14 mouse cellular contexts compared by ENCODE assay signal in the genomic region with DNA sequence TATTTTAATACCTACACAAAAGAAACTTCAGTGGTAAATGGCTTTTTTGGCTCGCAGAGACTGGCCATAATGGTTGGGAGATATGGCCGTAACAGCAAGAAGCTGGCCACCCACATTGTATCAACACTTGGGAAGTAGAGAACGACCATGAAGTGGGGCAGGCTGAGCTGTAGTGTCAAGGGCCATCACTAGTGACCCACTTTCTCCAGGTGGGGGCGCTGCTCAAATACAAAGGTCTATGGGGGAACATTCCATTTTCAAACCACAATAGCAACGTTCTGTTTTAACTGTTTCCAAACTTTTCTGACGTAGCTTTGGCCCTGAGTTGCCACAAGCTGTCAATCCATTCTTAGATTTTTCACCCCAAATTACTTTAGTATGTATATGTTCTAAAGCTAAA. TPM values are rescaled to one million over a fixed set of nuclear protein-coding genes. Genes with fewer than 3 reads are reported as not detected.
DNase-seq lines count a peak whose midpoint lies in the region; TF ChIP-seq lines count a peak whose summit lies in the region.
"Had no signal": no experiment of that assay in that cellular context is flagged by ENCODE, and none has a peak within 500 bp of the region (broad histone marks: within the 10 kb centered on the region; RNA-seq: fewer than 3 reads in every experiment).

No protein-coding gene starts in this region.

- no peak for TF ChIP-seq CTCF in lung, adult 2 months (IDR thresholded peaks at IDR 0.05; ENCODE audit: insufficient read depth, low read length)
- TF ChIP-seq CTCF in MEL (IDR thresholded peaks at IDR 0.05 in 2 of 3, conservative IDR thresholded peaks at IDR 0.05 in 1 of 3; ENCODE audit: control insufficient read depth in 1 of 3, insufficient read depth in 1 of 3, low read depth in 2 of 3, low read length in 3 of 3, poor library complexity in 1 of 3, severe bottlenecking in 1 of 3): peak; percentile 38 to 48 (median 48); a peak in 5 of 6 replicates

- no peaks in the 10 kb centered on the region for H3K36me3 ChIP-seq in MEL (ENCODE audit: control insufficient read depth in 1 of 2, insufficient read depth in 2 of 2, low read length in 2 of 2)
- H3K36me3 ChIP-seq: hindbrain, embryonic 13.5 days; limb, embryonic 13.5 days had no signal

- no peak overlapping the region for H3K4me3 ChIP-seq in lung, adult 2 months (replicated peaks; ENCODE audit: extremely low read depth, low read depth, low read length)
- no peak overlapping the region for H3K4me3 ChIP-seq in MEL (ENCODE audit: control insufficient read depth in 1 of 2, insufficient read depth in 1 of 2, low read depth in 2 of 2, low read length in 2 of 2)
- H3K4me3 ChIP-seq: hindbrain, embryonic 13.5 days; limb, embryonic 13.5 days had no signal

- H3K9me3 ChIP-seq in MEL (replicated peaks; ENCODE audit: insufficient read depth, low read length): no peaks in the 10 kb centered on the region
- H3K9me3 ChIP-seq: hindbrain, embryonic 13.5 days; limb, embryonic 13.5 days had no signal

- no peaks in the 10 kb centered on the region; a peak in 2 of 4 replicates for H3K27me3 ChIP-seq in MEL (ENCODE audit: control insufficient read depth in 1 of 2, insufficient read depth in 2 of 2, low read length in 2 of 2)
- H3K27me3 ChIP-seq: hindbrain, embryonic 13.5 days; limb, embryonic 13.5 days had no signal

- DNase-seq in lung, postnatal 10 days: peak; percentile 11
- DNase-seq in lung, adult 2 months: no peak
- DNase-seq in MEL (ENCODE audit: low read depth, low spot score): peak; percentile 34
- peak; percentile 38 for DNase-seq in induced T-regulatory cell, adult 2 months (ENCODE audit: low read depth)
- DNase-seq in thymus, postnatal 25 days: peak; percentile 10
- DNase-seq in frontal cortex, postnatal 36 days (ENCODE audit: low spot score in 2 of 2): no peak
- DNase-seq in spleen, postnatal 36 days (ENCODE audit: low spot score in 2 of 2): no peak
- DNase-seq: adrenal gland, adult 8-10 months; cerebellum, adult 11 months; gastrocnemius, postnatal 14 days; lung, postnatal 14 days; right cerebral cortex, adult 18-20 months had no signal

- no peak for TF ChIP-seq POLR2A in lung, adult 2 months (IDR thresholded peaks at IDR 0.05; ENCODE audit: borderline replicate concordance, extremely low read depth, low read depth, low read length)
- no peak for TF ChIP-seq POLR2A in MEL (IDR thresholded peaks at IDR 0.05; ENCODE audit: control insufficient read depth in 1 of 2, insufficient read depth in 1 of 2, low read depth in 1 of 2, low read length in 2 of 2, poor library complexity in 1 of 2)

- no peak; the same call in 1 of the 2 replicates for TF ChIP-seq RAD21 in MEL (IDR thresholded peaks at IDR 0.05; ENCODE audit: low read depth, low read length)

- no peak overlapping the region for H3K9ac ChIP-seq in MEL (ENCODE audit: control insufficient read depth, low read depth, low read length, poor library complexity, severe bottlenecking)
- H3K9ac ChIP-seq: hindbrain, embryonic 13.5 days; limb, embryonic 13.5 days had no signal

- 60% methylated on average over 6 of the region's 6 CpGs for WGBS in lung, adult 2 months

- no peaks in the 10 kb centered on the region for H3K79me2 ChIP-seq in MEL (ENCODE audit: control insufficient read depth, insufficient read depth, low read length, poor library complexity)

- H3K4me1 ChIP-seq in lung, adult 2 months (ENCODE audit: control insufficient read depth, insufficient read depth, low read length): no peaks in the 10 kb centered on the region
- H3K4me1 ChIP-seq in MEL (ENCODE audit: control insufficient read depth in 1 of 2, insufficient read depth in 2 of 2, low read length in 2 of 2): no peaks in the 10 kb centered on the region
- H3K4me1 ChIP-seq: hindbrain, embryonic 13.5 days; limb, embryonic 13.5 days had no signal

- TF ChIP-seq EP300 in MEL (IDR thresholded peaks at IDR 0.05; ENCODE audit: low read depth in 1 of 2, low read length in 2 of 2): no peak

- H3K27ac ChIP-seq in MEL (ENCODE audit: control insufficient read depth, low read depth, low read length): no peak overlapping the region
- H3K27ac ChIP-seq: hindbrain, embryonic 13.5 days; limb, embryonic 13.5 days had no signal

TF ChIP-seq in MEL, 35 proteins besides CTCF, POLR2A, EP300 and RAD21:
- TF ChIP-seq SMC3 (IDR thresholded peaks at IDR 0.05; ENCODE audit: low read depth, low read length): peak; percentile 29; the same call in 1 of the 2 replicates
- TF ChIP-seq MAX (IDR thresholded peaks at IDR 0.05; ENCODE audit: low read length): no peak
- no peak for TF ChIP-seq E2F4 (IDR thresholded peaks at IDR 0.05; ENCODE audit: borderline replicate concordance, low read depth, low read length)

RNA-seq across cellular contexts. Expression of a gene that starts 5.4 kb away (rescaled TPM):
- polyA plus RNA-seq in lung, adult 2 months (2012; rRNA removed): 14.9 and 20.6 TPM in 2 replicates
- total RNA-seq in MEL (2012; rRNA removed): 18.8 and 19.3 TPM in 2 replicates
- polyA plus RNA-seq in MEL (2012; ENCODE audit: insufficient read depth in 1 of 2, insufficient read length in 2 of 2, low read depth in 1 of 2, low replicate concordance in 2 of 2, missing spikeins in 1 of 2): 10 to 100 TPM; 23.7 to 52.2 TPM

RNA-seq across cellular contexts. Expression of a gene that starts 21.8 kb away (rescaled TPM):
- polyA plus RNA-seq in lung, adult 2 months (2012; rRNA removed): 0.61 and 0.92 TPM in 2 replicates
- 0.08 and 0.16 TPM in 2 replicates for total RNA-seq in MEL (2012; rRNA removed)
- under 1 TPM in 1 of 2 experiments, not detected in 1; 0.22 TPM for polyA plus RNA-seq in MEL (2012; ENCODE audit: insufficient read depth in 1 of 2, insufficient read length in 2 of 2, low read depth in 1 of 2, low replicate concordance in 2 of 2, missing spikeins in 1 of 2)

Comparison
In these comparisons a context has a peak if more than half of its experiments do, and no peak if none do; other contexts are left out.
1. DNase-seq: peak in lung, postnatal 10 days (single experiment), MEL (single experiment), induced T-regulatory cell, adult 2 months (single experiment) and thymus, postnatal 25 days (single experiment); none in lung, adult 2 months (single experiment), frontal cortex, postnatal 36 days (0 of 2) and spleen, postnatal 36 days (0 of 2).